ENCODE assay signal across 8 mouse cellular contexts in genomic region chr2:118762784-118763148, GRCm38 (mm10). TPM values are rescaled to one million over a fixed set of nuclear protein-coding genes. Genes with fewer than 3 reads are reported as not detected.
DNase-seq lines count a peak whose midpoint lies in the region; ATAC-seq and TF ChIP-seq lines count a peak whose summit lies in the region.

No protein-coding gene starts in this region.

- no peaks in the 10 kb centered on the region for H3K9me3 ChIP-seq in heart, embryonic 11.5 days (replicated peaks; ENCODE audit: control insufficient read depth, low read length)
- no peaks in the 10 kb centered on the region for H3K9me3 ChIP-seq in ES-E14 (ENCODE audit: control insufficient read depth, insufficient read depth, low read depth, low read length)
- H3K9me3 ChIP-seq in hindbrain, embryonic 10.5 days, result no peaks in the 10 kb centered on the region

- H3K36me3 ChIP-seq in heart, embryonic 11.5 days (ENCODE audit: control insufficient read depth, insufficient read depth, low read length), result no peaks in the 10 kb centered on the region
- H3K36me3 ChIP-seq in ES-E14 (ENCODE audit: control insufficient read depth, insufficient read depth, low read length, poor library complexity, severe bottlenecking), result no peaks in the 10 kb centered on the region
- H3K36me3 ChIP-seq in hindbrain, embryonic 10.5 days, result no peaks in the 10 kb centered on the region

- in situ Hi-C loops in ES-E14 (cut with MboI; ENCODE audit: low sequenced_read_pairs in 2 of 2, unreplicated experiment in 2 of 2), result no loop called here

- H3K4me1 ChIP-seq in heart, embryonic 11.5 days (ENCODE audit: control insufficient read depth, insufficient read depth, low read length), result peaks cover 32% of the 10 kb centered on the region
- H3K4me1 ChIP-seq in ES-E14 (ENCODE audit: control insufficient read depth in 2 of 2, insufficient read depth in 2 of 2, low read length in 2 of 2, poor library complexity in 1 of 2), result peaks cover 4 to 17% of the 10 kb centered on the region in 2 experiments
- H3K4me1 ChIP-seq in hindbrain, embryonic 10.5 days (replicated peaks), result peaks cover 46% of the 10 kb centered on the region

- no peak overlapping the region for H3K9ac ChIP-seq in heart, embryonic 11.5 days (ENCODE audit: low read depth, low read length)
- peak overlapping the region; percentile 6; the same call in 1 of the 2 replicates for H3K9ac ChIP-seq in ES-E14 (ENCODE audit: insufficient read depth, low read depth, low read length, poor library complexity, severe bottlenecking)

- no peak for DNase-seq in heart, adult 8-10 months (ENCODE audit: low spot score)
- DNase-seq in ES-E14 (ENCODE audit: low read depth, low spot score), result no peak
- DNase-seq in hindbrain, embryonic 10.5 days (ENCODE audit: low spot score), result no peak
- DNase-seq in natural killer cell, adult 2 months (ENCODE audit: low spot score in 2 of 2), result no peak
- DNase-seq in thymus, postnatal 10 days (ENCODE audit: low spot score in 2 of 2), result no peak
- DNase-seq in gastrocnemius, postnatal 4 days (ENCODE audit: low spot score in 2 of 2), result no peak

- H3K27ac ChIP-seq in heart, embryonic 11.5 days (ENCODE audit: low read depth, low read length), result peak overlapping the region; percentile 94; the same call in 1 of the 2 replicates
- no peak overlapping the region for H3K27ac ChIP-seq in ES-E14 (ENCODE audit: insufficient read depth, low read depth, low read length, poor library complexity, severe bottlenecking)
- peak overlapping the region; percentile 89 for H3K27ac ChIP-seq in hindbrain, embryonic 10.5 days

- H3K4me3 ChIP-seq in heart, embryonic 11.5 days (ENCODE audit: low read depth, low read length), result peak overlapping the region; percentile 34; the same call in 1 of the 2 replicates
- H3K4me3 ChIP-seq in ES-E14 (ENCODE audit: insufficient read depth in 1 of 2, low read depth in 1 of 2, low read length in 2 of 2, poor library complexity in 1 of 2, severe bottlenecking in 1 of 2), result no peak overlapping the region; a peak in 1 of 4 replicates
- peak overlapping the region; percentile 42 for H3K4me3 ChIP-seq in hindbrain, embryonic 10.5 days

- no peak for ATAC-seq in heart, embryonic 11.5 days (replicated peaks; ENCODE audit: insufficient number of reproducible peaks, low FRiP score, low TSS enrichment)
- peak; percentile 27 for ATAC-seq in megakaryocyte-erythroid progenitor cell, adult 5-6 weeks (replicated peaks; ENCODE audit: low FRiP score, low TSS enrichment, poor library complexity, severe bottlenecking)

- 5% methylated on average over 10 of the region's 10 CpGs for WGBS in heart, embryonic 11.5 days (ENCODE audit: insufficient replicate concordance)
- 15% methylated on average over 10 of the region's 10 CpGs for WGBS in hindbrain, embryonic 10.5 days

- peaks cover 16% of the 10 kb centered on the region for H3K27me3 ChIP-seq in heart, embryonic 11.5 days (ENCODE audit: control insufficient read depth, insufficient read depth, low read length)
- H3K27me3 ChIP-seq in hindbrain, embryonic 10.5 days (ENCODE audit: insufficient read depth, poor library complexity, severe bottlenecking), result peaks cover 70% of the 10 kb centered on the region

- peak overlapping the region; percentile 72 for H3K4me2 ChIP-seq in heart, embryonic 11.5 days

TF ChIP-seq in ES-E14, 5 proteins besides CTCF, POLR2A, EP300 and RAD21:
- TF ChIP-seq ZC3H11A (IDR thresholded peaks at IDR 0.05; ENCODE audit: borderline replicate concordance, low read depth, low read length), result no peak
- TF ChIP-seq ZNF384 (IDR thresholded peaks at IDR 0.05; ENCODE audit: low read depth, low read length), result no peak
- no peak for TF ChIP-seq HCFC1 (IDR thresholded peaks at IDR 0.05; ENCODE audit: borderline replicate concordance, insufficient read depth, low read length)
- TF ChIP-seq CHD2 (IDR thresholded peaks at IDR 0.05; ENCODE audit: low read depth, low read length), result no peak
- no peak for TF ChIP-seq MAFK (IDR thresholded peaks at IDR 0.05; ENCODE audit: insufficient read depth, low read depth, low read length)

RNA-seq across cellular contexts. Expression of gene Ccdc9b, which starts 0.3 kb away (rescaled TPM):
- 1.0 and 1.3 TPM in 2 replicates for polyA plus RNA-seq in heart, embryonic 11.5 days (2014; fragmentation: Nextera tagmentation; extraction: Ambion mirVana)
- 10 to 100 TPM; 24.6 to 38.6 (median 29.6) TPM for total RNA-seq in heart, adult 8-10 months (2022)
- total RNA-seq in ES-E14 (2012; rRNA removed), result 1.1 and 3.1 TPM in 2 replicates
- polyA plus RNA-seq in hindbrain, embryonic 10.5 days (2016; fragmentation: Nextera tagmentation; extraction: Ambion mirVana), result 0.50 and 0.55 TPM in 2 replicates
- 0.27 and 1.5 TPM in 2 replicates for total RNA-seq in megakaryocyte-erythroid progenitor cell, adult 5-6 weeks (2014; fragmentation: Nextera tagmentation)
- total RNA-seq in megakaryocyte-erythroid progenitor cell, adult 5-6 weeks (2017), result 0.09 and 1.3 TPM in 2 replicates
- 10 to 100 TPM; 11.0 to 12.8 TPM for total RNA-seq in gastrocnemius, postnatal 4 days (2021)

RNA-seq across cellular contexts. Expression of gene Phgr1, which starts 9.8 kb away (rescaled TPM):
- polyA plus RNA-seq in heart, embryonic 11.5 days (2014; fragmentation: Nextera tagmentation; extraction: Ambion mirVana), result not detected in 2 replicates
- not detected for total RNA-seq in heart, adult 8-10 months (2022)
- not detected in 2 replicates for total RNA-seq in ES-E14 (2012; rRNA removed)
- polyA plus RNA-seq in hindbrain, embryonic 10.5 days (2016; fragmentation: Nextera tagmentation; extraction: Ambion mirVana), result not detected in 2 replicates
- total RNA-seq in megakaryocyte-erythroid progenitor cell, adult 5-6 weeks (2014; fragmentation: Nextera tagmentation), result not detected in 2 replicates
- total RNA-seq in megakaryocyte-erythroid progenitor cell, adult 5-6 weeks (2017), result not detected in 2 replicates
- not detected for total RNA-seq in gastrocnemius, postnatal 4 days (2021)

RNA-seq across cellular contexts. Expression of gene Disp2, which starts 16.8 kb away (rescaled TPM):
- polyA plus RNA-seq in heart, embryonic 11.5 days (2014; fragmentation: Nextera tagmentation; extraction: Ambion mirVana), result 0.21 and 0.27 TPM in 2 replicates
- total RNA-seq in heart, adult 8-10 months (2022), result under 1 TPM in 3 of 4 experiments, not detected in 1; 0.09 to 0.14 (median 0.09) TPM
- total RNA-seq in ES-E14 (2012; rRNA removed), result 0.21 and 0.31 TPM in 2 replicates
- 3.6 and 8.9 TPM in 2 replicates for polyA plus RNA-seq in hindbrain, embryonic 10.5 days (2016; fragmentation: Nextera tagmentation; extraction: Ambion mirVana)
- total RNA-seq in megakaryocyte-erythroid progenitor cell, adult 5-6 weeks (2014; fragmentation: Nextera tagmentation), result not detected in 2 replicates
- not detected in 2 replicates for total RNA-seq in megakaryocyte-erythroid progenitor cell, adult 5-6 weeks (2017)
- total RNA-seq in gastrocnemius, postnatal 4 days (2021), result under 1 TPM; 0.13 to 0.15 TPM

RNA-seq across cellular contexts. Expression of gene Inafm2, which starts 17.2 kb away (rescaled TPM):
- 45.4 and 46.7 TPM in 2 replicates for polyA plus RNA-seq in heart, embryonic 11.5 days (2014; fragmentation: Nextera tagmentation; extraction: Ambion mirVana)
- total RNA-seq in heart, adult 8-10 months (2022), result 10 to 100 TPM; 33.0 to 45.2 (median 33.9) TPM
- 2.2 and 2.7 TPM in 2 replicates for total RNA-seq in ES-E14 (2012; rRNA removed)
- polyA plus RNA-seq in hindbrain, embryonic 10.5 days (2016; fragmentation: Nextera tagmentation; extraction: Ambion mirVana), result 22.1 and 22.9 TPM in 2 replicates
- 14.5 and 20.5 TPM in 2 replicates for total RNA-seq in megakaryocyte-erythroid progenitor cell, adult 5-6 weeks (2014; fragmentation: Nextera tagmentation)
- total RNA-seq in megakaryocyte-erythroid progenitor cell, adult 5-6 weeks (2017), result 10.1 and 13.9 TPM in 2 replicates
- 10 to 100 TPM in 1 of 2 experiments, 1 to 10 TPM in 1; 9.5 to 11.5 TPM for total RNA-seq in gastrocnemius, postnatal 4 days (2021)

RNA-seq across cellular contexts. Expression of gene Plcb2, which starts 34.5 kb away (rescaled TPM):
- polyA plus RNA-seq in heart, embryonic 11.5 days (2014; fragmentation: Nextera tagmentation; extraction: Ambion mirVana), result 0.99 and 1.4 TPM in 2 replicates
- total RNA-seq in heart, adult 8-10 months (2022), result 1 to 10 TPM; 2.2 to 3.3 (median 2.5) TPM
- 0.09 TPM in 1 of 2 replicates, not detected in the other for total RNA-seq in ES-E14 (2012; rRNA removed)
- polyA plus RNA-seq in hindbrain, embryonic 10.5 days (2016; fragmentation: Nextera tagmentation; extraction: Ambion mirVana), result 0.31 and 0.43 TPM in 2 replicates
- 12.9 and 24.3 TPM in 2 replicates for total RNA-seq in megakaryocyte-erythroid progenitor cell, adult 5-6 weeks (2014; fragmentation: Nextera tagmentation)
- total RNA-seq in megakaryocyte-erythroid progenitor cell, adult 5-6 weeks (2017), result 6.2 and 16.3 TPM in 2 replicates
- 1 to 10 TPM; 1.1 to 1.3 TPM for total RNA-seq in gastrocnemius, postnatal 4 days (2021)

Comparison
In these comparisons a context has a peak if more than half of its experiments do, and no peak if none do; other contexts are left out.
1. H3K4me3 ChIP-seq: peak in heart, embryonic 11.5 days (single experiment) and hindbrain, embryonic 10.5 days (single experiment); none in ES-E14 (0 of 2).